Mouse (Mus musculus) brown adipose tissue, adult 24 weeks (tissue): ENCODE data around the gene Nags. TPM values are rescaled to one million over a fixed set of nuclear protein-coding genes. Genes with fewer than 3 reads are reported as not detected.
A peak's percentile ranks its signal among the peaks of the same experiment; 100 is the strongest.

Source experiments
- H3K27ac ChIP-seq: fragments of 200-500 bp; replicated peaks from 2 replicates; pipeline ENCODE4 v1.5.1; 2012; ENCODE audit warnings: low read depth, mild to moderate bottlenecking, low read length
- H3K4me1 ChIP-seq: fragments of 200-500 bp; 2 replicates; pipeline ENCODE4 v1.6.1; 2012; ENCODE audit warnings: low read length, mixed read lengths; ENCODE audit not compliant: control insufficient read depth, insufficient read depth, insufficient read length
- H3K4me3 ChIP-seq: fragments of 200-500 bp; 2 replicates; pipeline ENCODE4 v1.5.1; 2012; ENCODE audit warnings: low read depth, mild to moderate bottlenecking, low read length, moderate library complexity; ENCODE audit not compliant: insufficient read depth
- polyA plus RNA-seq: library from polyadenylated mRNA; stranded (reverse); fragments of >200 nt; gene quantifications from 2 replicates; pipeline ENCODE4 v1.2.4, GENCODE M21; 2012; ENCODE audit not compliant: missing spikeins, insufficient read depth, insufficient read length

The Nags gene
- polyA plus RNA-seq, 1 experiment, result not detected

- Histone ChIP-seq H3K27ac (peak within 1 kb of the TSS; percentile 93), H3K4me1 (0 out of 2 replicates have a peak, but pooled peaks cover 7% of the 10 kb centered on the region), H3K4me3 (peak within 1 kb of the TSS; percentile 95)
Measured at GRCm38 (mm10) chr11:102184646-102185495, 39.6 kb downstream of the Nags start, which contains the start of gene Lsm12. TSS of gene Lsm12 (minus strand) at chr11:102185296.

GRCm38 (mm10) chr11:102185677-102186076, 40.4 kb downstream of the Nags start:
- Histone ChIP-seq H3K4me1 (0 out of 2 replicates have a peak, but pooled peaks cover 7% of the 10 kb centered on the region), H3K4me3 (no peak overlapping the region), H3K27ac (no peak overlapping the region)

GRCm38 (mm10) chr11:102186235-102186634, 40.9 kb downstream of the Nags start:
- Histone ChIP-seq H3K4me1 (0 out of 2 replicates have a peak, but pooled peaks cover 7% of the 10 kb centered on the region), H3K4me3 (no peak overlapping the region), H3K27ac (no peak overlapping the region)

GRCm38 (mm10) chr11:102188980-102189379, 43.7 kb downstream of the Nags start:
- Histone ChIP-seq H3K27ac (peak overlapping the region; percentile 23; the same call in 1 of the 2 replicates), H3K4me3 (peak overlapping the region; percentile 52)

GRCm38 (mm10) chr11:102189461-102190436, 44.4 kb downstream of the Nags start, which contains the start of gene G6pc3:
TSS of gene G6pc3 (plus strand) at chr11:102189620.
- Histone ChIP-seq H3K27ac (peak within 1 kb of the TSS; percentile 23; the same call in 1 of the 2 replicates), H3K4me3 (peak within 1 kb of the TSS; percentile 65), H3K4me1 (no peaks in the 10 kb centered on the region)

More at GRCm38 (mm10) chr11:102188980-102189379, 43.7 kb downstream of the Nags start:
- 0 out of 2 replicates have a peak, but pooled peaks cover 3% of the 10 kb centered on the region for H3K4me1 ChIP-seq

GRCm38 (mm10) chr11:102190848-102191247, 45.5 kb downstream of the Nags start:
- H3K4me1 ChIP-seq, result no peaks in the 10 kb centered on the region
- H3K4me3 ChIP-seq, result no peak overlapping the region
- no peak overlapping the region for H3K27ac ChIP-seq

GRCm38 (mm10) chr11:102193657-102194440, 48.5 kb downstream of the Nags start:
- Histone ChIP-seq H3K4me1 (no peaks in the 10 kb centered on the region), H3K27ac (no peak overlapping the region)

GRCm38 (mm10) chr11:102196018-102196797, 50.9 kb downstream of the Nags start:
- H3K4me1 ChIP-seq, result no peaks in the 10 kb centered on the region
- no peak overlapping the region for H3K4me3 ChIP-seq
- H3K27ac ChIP-seq, result no peak overlapping the region

More at GRCm38 (mm10) chr11:102193657-102194440, 48.5 kb downstream of the Nags start:
- no peak overlapping the region for H3K4me3 ChIP-seq

- H3K27ac ChIP-seq, result no peak overlapping the region
- H3K4me1 ChIP-seq, result no peaks in the 10 kb centered on the region
- no peak overlapping the region for H3K4me3 ChIP-seq
Measured at GRCm38 (mm10) chr11:102198245-102198644, 52.9 kb downstream of the Nags start.

Other genes starting within 250 kb of the Nags start
- not detected in 2 replicates for gene Sost, start 178.5 kb upstream of the Nags start, polyA plus RNA-seq
- gene Cfap97d1, start 161.2 kb upstream of the Nags start, polyA plus RNA-seq, result not detected in 2 replicates
- gene Dusp3, start 158.5 kb upstream of the Nags start, polyA plus RNA-seq, result 66.5 and 75.1 TPM in 2 replicates
- 0.54 and 0.87 TPM in 2 replicates for gene Mpp3, start 117.1 kb upstream of the Nags start, polyA plus RNA-seq
- 37.7 and 46.4 TPM in 2 replicates for gene Cd300lg, start 104.0 kb upstream of the Nags start, polyA plus RNA-seq
- 3.7 and 7.0 TPM in 2 replicates for gene Mpp2, start 57.0 kb upstream of the Nags start, polyA plus RNA-seq
- gene Ppy, start 44.2 kb upstream of the Nags start, polyA plus RNA-seq, result not detected in 2 replicates
- gene Pyy, start 37.7 kb upstream of the Nags start, polyA plus RNA-seq, result not detected in 2 replicates
- 3.3 and 7.9 TPM in 2 replicates for gene Tmem101, start 10.9 kb downstream of the Nags start, polyA plus RNA-seq
- 93.7 and 101 TPM in 2 replicates for gene Lsm12, start 39.8 kb downstream of the Nags start, polyA plus RNA-seq
- 41.4 and 51.7 TPM in 2 replicates for gene G6pc3, start 44.1 kb downstream of the Nags start, polyA plus RNA-seq
- 42.2 and 61.6 TPM in 2 replicates for gene Hdac5, start 84.7 kb downstream of the Nags start, polyA plus RNA-seq
- not detected in 2 replicates for gene BC030867, start 103.4 kb downstream of the Nags start, polyA plus RNA-seq
- gene Asb16, start 123.2 kb downstream of the Nags start, polyA plus RNA-seq, result 0.48 and 1.0 TPM in 2 replicates
- gene Tmub2, start 139.4 kb downstream of the Nags start, polyA plus RNA-seq, result 20.5 and 24.2 TPM in 2 replicates
- 11.6 and 13.1 TPM in 2 replicates for gene Atxn7l3, start 151.1 kb downstream of the Nags start, polyA plus RNA-seq
- gene Ubtf, start 174.2 kb downstream of the Nags start, polyA plus RNA-seq, result 41.7 and 47.6 TPM in 2 replicates
- gene Slc4a1, start 220.7 kb downstream of the Nags start, polyA plus RNA-seq, result 1.2 TPM in 1 of 2 replicates, not detected in the other
- gene Rundc3a, start 247.9 kb downstream of the Nags start, polyA plus RNA-seq, result not detected in 2 replicates